Mouse (Mus musculus) cortical plate, adult 2 months (tissue): ENCODE results near the gene Susd2. TPM values are rescaled to one million over a fixed set of nuclear protein-coding genes. Genes with fewer than 3 reads are reported as not detected.

ENCODE experiments used
- H3K27ac ChIP-seq: fragments of 200-500 bp; 2 replicates; pipeline ENCODE4 v1.5.1; 2012; ENCODE audit warnings: low read length, control low read depth, inconsistent platforms; ENCODE audit not compliant: insufficient read depth
- H3K4me1 ChIP-seq: fragments of 200-500 bp; 2 replicates; pipeline ENCODE4 v1.6.1; 2011; ENCODE audit warnings: low read length; ENCODE audit not compliant: control insufficient read depth, insufficient read depth
- H3K4me3 ChIP-seq: fragments of 200-500 bp; 2 replicates; pipeline ENCODE4 v1.5.1; 2011; ENCODE audit warnings: mild to moderate bottlenecking, low read length, control low read depth; ENCODE audit not compliant: insufficient read depth
- CTCF ChIP-seq: fragments of 200-500 bp; IDR thresholded peaks from 2 replicates; pipeline ENCODE4 v1.5.1; 2011; ENCODE audit warnings: mild to moderate bottlenecking, control low read depth, low read length; ENCODE audit not compliant: insufficient read depth; ENCODE audit errors: extremely low read depth
- POLR2A ChIP-seq: fragments of 200-500 bp; IDR thresholded peaks from 2 replicates; pipeline ENCODE4 v1.6.1; 2011; ENCODE audit warnings: mild to moderate bottlenecking, low read length, control low read depth; ENCODE audit not compliant: insufficient read depth; ENCODE audit errors: extremely low read depth
- polyA plus RNA-seq: library from polyadenylated mRNA; depleted of rRNA; stranded (reverse); fragments of >200 nt; gene quantifications from 2 replicates; pipeline ENCODE4 v1.2.3, GENCODE M21; 2012

The Susd2 gene
- polyA plus RNA-seq, 1 experiment = 10.9 TPM

DNA sequence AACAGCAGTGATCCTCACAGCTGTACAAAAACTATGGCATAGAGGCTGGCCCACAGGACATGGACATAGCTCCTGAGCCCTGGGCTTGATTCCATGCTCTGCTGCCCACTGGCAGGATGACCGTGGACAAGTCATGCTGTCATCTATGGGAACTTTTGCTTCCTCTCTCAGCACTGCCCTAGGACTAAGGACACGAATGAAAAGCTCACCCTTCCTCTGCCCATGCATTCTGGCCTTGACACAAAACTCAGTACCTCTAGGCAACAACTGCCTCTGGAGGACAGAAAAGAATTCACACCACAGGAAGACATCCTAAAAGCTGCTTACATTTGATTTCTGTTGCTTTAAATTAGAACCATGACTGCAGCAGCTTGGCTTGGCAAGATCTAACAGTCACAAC lies 32.5 kb upstream of the Susd2 start:
- Histone ChIP-seq H3K4me3 (no peak overlapping the region), H3K27ac (no peak overlapping the region), H3K4me1 (peaks cover 20% of the 10 kb centered on the region)
- TF ChIP-seq POLR2A (no peak), CTCF (no peak)

GRCm38 (mm10) chr10:75675594-75675993 lies 31.8 kb upstream of the Susd2 start:
- no peak for TF ChIP-seq POLR2A
- TF ChIP-seq CTCF = no peak
- no peak overlapping the region for H3K4me3 ChIP-seq
- H3K27ac ChIP-seq = no peak overlapping the region
- H3K4me1 ChIP-seq = peaks cover 17% of the 10 kb centered on the region

DNA sequence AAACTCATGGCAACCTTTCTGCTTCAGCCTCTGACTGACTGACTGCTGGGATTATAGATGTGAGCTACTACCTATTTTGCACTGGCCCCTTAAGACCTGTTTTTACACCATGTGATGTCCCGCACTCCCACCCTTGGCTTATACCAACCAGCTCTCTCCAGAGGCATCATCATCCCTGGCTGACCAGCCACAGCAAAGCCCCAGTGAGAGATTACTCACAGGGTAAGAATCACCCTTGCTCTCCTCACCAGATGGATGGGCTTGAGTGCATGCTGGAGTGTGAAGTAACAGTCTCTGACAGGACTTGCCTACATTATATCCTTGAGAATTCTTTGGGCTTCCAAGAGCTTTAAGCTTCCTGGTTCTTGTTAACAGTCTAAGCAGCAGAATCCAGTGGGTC lies 26.1 kb upstream of the Susd2 start:
- H3K27ac ChIP-seq = no peak overlapping the region
- H3K4me1 ChIP-seq = 0 out of 2 replicates have a peak, but pooled peaks cover 2% of the 10 kb centered on the region
- H3K4me3 ChIP-seq = no peak overlapping the region
- no peak for TF ChIP-seq POLR2A
- TF ChIP-seq CTCF = no peak

- H3K27ac ChIP-seq = peak overlapping the region; percentile 86
- peak overlapping the region; percentile 59 for H3K4me3 ChIP-seq
- TF ChIP-seq CTCF = no peak
- TF ChIP-seq POLR2A = no peak
- H3K4me1 ChIP-seq = 0 out of 2 replicates have a peak, but pooled peaks cover 2% of the 10 kb centered on the region
These were observed 24.1 kb upstream of the Susd2 start for GRCm38 (mm10) chr10:75667911-75668270.

DNA sequence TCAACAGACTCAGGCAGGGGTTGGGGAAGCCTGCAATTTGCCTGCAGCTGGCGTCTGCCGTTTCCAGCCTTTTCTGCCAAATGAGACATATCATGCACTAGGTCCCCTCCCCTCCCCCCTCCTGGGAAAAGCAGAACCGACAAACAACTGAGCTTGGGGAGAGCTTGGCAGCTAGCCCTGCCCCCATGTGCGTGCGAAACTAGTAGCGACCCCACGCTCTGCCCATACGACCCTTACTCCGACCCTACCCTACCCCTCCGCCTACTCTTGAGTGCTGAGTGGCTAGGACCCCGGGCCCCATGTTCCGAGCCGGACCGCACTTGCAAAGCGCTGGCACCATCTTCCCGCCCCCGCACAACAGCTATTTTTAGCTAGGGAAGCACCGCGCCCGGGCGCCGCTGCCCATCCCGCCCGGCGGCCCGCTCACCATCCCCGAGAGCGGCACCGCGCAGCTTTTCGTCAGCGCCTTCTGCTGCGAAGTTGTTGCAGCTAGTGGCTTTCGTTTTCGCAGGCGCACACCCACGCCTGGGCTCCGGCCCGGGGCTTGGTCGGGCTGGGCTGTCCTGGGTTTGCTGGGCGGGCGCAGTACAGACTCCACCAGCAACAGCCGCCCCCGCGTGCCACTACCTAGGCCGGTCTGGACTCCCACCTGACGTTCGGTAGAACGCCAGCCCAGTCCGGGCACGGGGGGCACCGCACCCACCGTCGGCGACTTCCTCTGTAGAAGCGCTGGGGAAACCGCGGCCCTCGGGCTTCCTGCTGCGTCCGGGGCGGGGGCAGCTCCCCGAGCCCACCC lies 23.5 kb upstream of the Susd2 start:
- TF ChIP-seq CTCF = no peak
- no peak; the same call in 1 of the 2 replicates for TF ChIP-seq POLR2A
- peaks cover 4% of the 10 kb centered on the region; the same call in 1 of the 2 replicates for H3K4me1 ChIP-seq

GRCm38 (mm10) chr10:75666451-75667030 lies 22.7 kb upstream of the Susd2 start:
- H3K4me1 ChIP-seq = peaks cover 4% of the 10 kb centered on the region; the same call in 1 of the 2 replicates
- peak; percentile 38; the same call in 1 of the 2 replicates for TF ChIP-seq POLR2A
- no peak for TF ChIP-seq CTCF

More for the DNA sequence above, 23.5 kb upstream of the Susd2 start:
- Histone ChIP-seq H3K4me3 (peak overlapping the region; percentile 59), H3K27ac (peak overlapping the region; percentile 86)

GRCm38 (mm10) chr10:75664673-75665270 lies 21.0 kb upstream of the Susd2 start:
- peaks cover 7% of the 10 kb centered on the region; the same call in 1 of the 2 replicates for H3K4me1 ChIP-seq
- no peak overlapping the region for H3K27ac ChIP-seq
- no peak overlapping the region for H3K4me3 ChIP-seq
- TF ChIP-seq CTCF (no peak), POLR2A (no peak)

More at GRCm38 (mm10) chr10:75666451-75667030, 22.7 kb upstream of the Susd2 start:
- H3K27ac ChIP-seq = peak overlapping the region; percentile 86
- peak overlapping the region; percentile 59 for H3K4me3 ChIP-seq

DNA sequence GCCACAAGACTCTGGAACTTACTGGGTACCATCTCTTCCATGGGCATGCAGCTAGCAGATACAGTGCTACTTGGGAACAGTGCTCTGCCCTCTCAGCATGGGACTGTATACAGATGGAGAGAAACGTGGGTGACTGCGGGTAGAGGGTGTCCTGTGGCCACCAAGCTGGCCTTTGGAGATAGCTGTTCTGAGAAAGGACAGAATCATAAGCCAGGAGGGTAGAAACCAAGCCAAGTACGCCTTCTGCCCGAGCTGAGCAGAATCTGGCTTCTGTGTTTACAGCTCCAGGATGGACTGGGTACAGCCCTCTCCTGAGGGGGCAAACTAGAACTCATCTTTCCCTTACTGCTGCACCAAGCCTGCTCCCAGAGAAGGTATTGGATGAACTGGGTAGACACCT lies 18.8 kb upstream of the Susd2 start:
- H3K27ac ChIP-seq = no peak overlapping the region
- H3K4me3 ChIP-seq = no peak overlapping the region
- TF ChIP-seq POLR2A (no peak), CTCF (no peak)
- H3K4me1 ChIP-seq = peaks cover 5% of the 10 kb centered on the region; the same call in 1 of the 2 replicates

GRCm38 (mm10) chr10:75661876-75662275 lies 18.1 kb upstream of the Susd2 start:
- H3K27ac ChIP-seq = no peak overlapping the region
- no peak overlapping the region for H3K4me3 ChIP-seq
- peaks cover 5% of the 10 kb centered on the region; the same call in 1 of the 2 replicates for H3K4me1 ChIP-seq
- TF ChIP-seq CTCF (no peak), POLR2A (no peak)
